Mouse (Mus musculus): Measurements from ENCODE around the gene Larp1b.

- TF ChIP-seq CTCF (IDR thresholded peaks at IDR 0.05; ENCODE audit: extremely low read depth, insufficient read length, insufficient replicate concordance, low read depth, low read length) (no peak), POLR2A (IDR thresholded peaks at IDR 0.05; ENCODE audit: low read depth, low read length) (no peak)
Measured at GRCm38 (mm10) chr3:40952606-40953005, 3.0 kb downstream of the Larp1b start.

All from small intestine, adult 2 months (tissue).